Mouse (Mus musculus): ENCODE results near the gene Phka2. TPM values are rescaled to one million over a fixed set of nuclear protein-coding genes. Genes with fewer than 3 reads are reported as not detected.
A peak's percentile ranks its signal among the peaks of the same experiment; 100 is the strongest.

The Phka2 gene
- total RNA-seq, 2 experiments from 2014 or later: 18.6 to 21.6 TPM

- no peak for DNase-seq
- intact Hi-C loops (cut with DNase I): no loop called here
Measured at GRCm38 (mm10) chrX:160598055-160598454, 96.1 kb downstream of the Phka2 start.

- DNase-seq: peak; percentile 42 to 49
- intact Hi-C loops (cut with DNase I): no loop called here
Measured at GRCm38 (mm10) chrX:160598562-160599458, 96.8 kb downstream of the Phka2 start.

- DNase-seq: peak in 1 of 2 experiments; percentile 46
- intact Hi-C loops (cut with DNase I): no loop called here
Measured at GRCm38 (mm10) chrX:160601053-160601452, 99.1 kb downstream of the Phka2 start.

- intact Hi-C loops (cut with DNase I): no loop called here
- no peak for DNase-seq
Measured at GRCm38 (mm10) chrX:160602770-160603169, 100.8 kb downstream of the Phka2 start.

- DNase-seq: no peak
- intact Hi-C loops (cut with DNase I): no loop called here
Measured at GRCm38 (mm10) chrX:160603316-160603715, 101.3 kb downstream of the Phka2 start.

GRCm38 (mm10) chrX:160603981-160604541 is 102.1 kb downstream of the Phka2 start:
- intact Hi-C loops (cut with DNase I): no loop called here
- peak in 1 of 2 experiments; percentile 27 for DNase-seq

GRCm38 (mm10) chrX:160609849-160610248 is 107.9 kb downstream of the Phka2 start:
- intact Hi-C loops (cut with DNase I): no loop called here
- DNase-seq: peak in 1 of 2 experiments; percentile 48

- intact Hi-C loops (cut with DNase I): no loop called here
Measured at GRCm38 (mm10) chrX:160610482-160610881, 108.5 kb downstream of the Phka2 start.

GRCm38 (mm10) chrX:160610882-160611644 is 109.1 kb downstream of the Phka2 start:
- intact Hi-C loops (cut with DNase I): no loop called here
- no peak for DNase-seq

More at GRCm38 (mm10) chrX:160610482-160610881, 108.5 kb downstream of the Phka2 start:
- DNase-seq: no peak

Other genes starting within 250 kb of the Phka2 start
- gene Adgrg2, start 111.5 kb upstream of the Phka2 start, total RNA-seq (2021): 1 to 10 TPM; 1.1 to 1.3 TPM
- not detected for gene Ppef1, start 233.6 kb downstream of the Phka2 start, total RNA-seq (2021)